Mouse (Mus musculus) brain, embryonic 14.5 days (tissue): ENCODE results near the gene Slc28a1.

ENCODE experiments used
- CTCF ChIP-seq: fragments of 200-500 bp; IDR thresholded peaks from 2 replicates; pipeline ENCODE4 v1.5.1; 2012; ENCODE audit warnings: inconsistent platforms, mild to moderate bottlenecking, moderate library complexity, borderline replicate concordance; ENCODE audit not compliant: insufficient read depth, insufficient read length; ENCODE audit errors: extremely low read depth
- POLR2A ChIP-seq: fragments of 200-500 bp; IDR thresholded peaks from 2 replicates; pipeline ENCODE4 v1.6.1; 2012; ENCODE audit warnings: mild to moderate bottlenecking, inconsistent platforms, borderline replicate concordance; ENCODE audit not compliant: poor library complexity, insufficient read depth, insufficient read length, severe bottlenecking; ENCODE audit errors: extremely low read depth

DNA sequence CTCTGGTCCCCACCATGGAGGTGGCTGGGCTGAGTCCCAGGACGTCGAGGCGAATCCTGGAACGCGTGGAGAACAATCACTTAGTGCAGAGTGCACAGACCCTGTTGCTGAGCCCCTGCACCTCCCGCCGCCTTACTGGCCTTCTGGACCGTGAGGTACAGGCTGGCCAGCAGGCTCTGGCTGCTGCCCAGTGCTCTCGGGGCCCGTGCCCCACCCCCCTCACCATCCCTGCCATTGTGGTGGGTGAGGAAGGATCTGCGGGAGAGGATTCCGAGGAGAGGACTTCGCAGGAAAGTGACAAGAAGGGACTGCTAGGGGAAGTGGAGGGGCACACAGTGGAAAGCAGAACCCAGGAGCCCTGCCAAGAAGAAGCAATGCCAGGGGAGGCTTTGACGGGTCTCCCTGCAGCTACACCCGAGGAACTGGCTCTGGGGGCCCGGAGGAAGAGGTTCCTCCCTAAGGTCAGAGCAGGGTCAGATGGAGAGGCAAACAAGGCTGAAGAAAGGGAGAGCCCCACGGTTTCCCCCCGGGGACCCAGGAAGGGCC lies 21.1 kb upstream of the Slc28a1 start:
- TF ChIP-seq CTCF = no peak
- TF ChIP-seq POLR2A = no peak
